Mouse (Mus musculus) hindbrain, embryonic 13.5 days (tissue): ENCODE results near the gene Senp8. TPM values are rescaled to one million over a fixed set of nuclear protein-coding genes. Genes with fewer than 3 reads are reported as not detected.
A peak's percentile ranks its signal among the peaks of the same experiment; 100 is the strongest.

Experiments
- ATAC-seq: fragments of 200-750 bp; cut with Nextera tagmentation; 2 replicates; pipeline ENCODE4 v1.8.0; 2017; ENCODE audit warnings: moderate TSS enrichment; ENCODE audit not compliant: low FRiP score
- H3K27ac ChIP-seq: fragments of 300-500 bp; sonication (generic); 2 replicates; pipeline ENCODE4 v1.5.1; 2015; ENCODE audit warnings: inconsistent platforms, mild to moderate bottlenecking, moderate library complexity
- H3K27me3 ChIP-seq: fragments of 300-500 bp; sonication (generic); 2 replicates; pipeline ENCODE4 v1.6.1; 2015; ENCODE audit warnings: mild to moderate bottlenecking, inconsistent platforms
- H3K36me3 ChIP-seq: fragments of 300-500 bp; sonication (generic); 2 replicates; pipeline ENCODE4 v1.6.1; 2015; ENCODE audit warnings: mild to moderate bottlenecking, inconsistent platforms
- H3K4me1 ChIP-seq: fragments of 300-500 bp; sonication (generic); replicated peaks from 2 replicates; pipeline ENCODE4 v1.6.1; 2015; ENCODE audit warnings: inconsistent platforms
- H3K4me2 ChIP-seq: fragments of 300-500 bp; sonication (generic); 2 replicates; pipeline ENCODE4 v1.6.1; 2015; ENCODE audit warnings: inconsistent platforms, mild to moderate bottlenecking, moderate library complexity
- H3K4me3 ChIP-seq: fragments of 300-500 bp; sonication (generic); 2 replicates; pipeline ENCODE4 v1.5.1; 2015; ENCODE audit warnings: mild to moderate bottlenecking, inconsistent platforms
- H3K9ac ChIP-seq: fragments of 300-500 bp; sonication (generic); 2 replicates; pipeline ENCODE4 v1.6.1; 2015; ENCODE audit warnings: mild to moderate bottlenecking, inconsistent platforms
- H3K9me3 ChIP-seq: fragments of 300-500 bp; sonication (generic); 2 replicates; pipeline ENCODE4 v1.6.1; 2016; ENCODE audit warnings: inconsistent platforms
- WGBS: fragments of 180-500 bp; shearing (Covaris S2); methylation state at CpG from one replicate; pipeline ENCODE4 v1.1.7; 2015; 5-methylcytosine and 5-hydroxymethylcytosine counted together
- polyA plus RNA-seq: library from polyadenylated mRNA; unstranded; fragments of >200 nt; fragmentation: Nextera tagmentation; extraction: Ambion mirVana; gene quantifications from 2 replicates; pipeline ENCODE4 v1.2.1, GENCODE M21; 2015

Gene Senp8
- polyA plus RNA-seq, 1 experiment from 2014 or later: 14.3 TPM

DNA sequence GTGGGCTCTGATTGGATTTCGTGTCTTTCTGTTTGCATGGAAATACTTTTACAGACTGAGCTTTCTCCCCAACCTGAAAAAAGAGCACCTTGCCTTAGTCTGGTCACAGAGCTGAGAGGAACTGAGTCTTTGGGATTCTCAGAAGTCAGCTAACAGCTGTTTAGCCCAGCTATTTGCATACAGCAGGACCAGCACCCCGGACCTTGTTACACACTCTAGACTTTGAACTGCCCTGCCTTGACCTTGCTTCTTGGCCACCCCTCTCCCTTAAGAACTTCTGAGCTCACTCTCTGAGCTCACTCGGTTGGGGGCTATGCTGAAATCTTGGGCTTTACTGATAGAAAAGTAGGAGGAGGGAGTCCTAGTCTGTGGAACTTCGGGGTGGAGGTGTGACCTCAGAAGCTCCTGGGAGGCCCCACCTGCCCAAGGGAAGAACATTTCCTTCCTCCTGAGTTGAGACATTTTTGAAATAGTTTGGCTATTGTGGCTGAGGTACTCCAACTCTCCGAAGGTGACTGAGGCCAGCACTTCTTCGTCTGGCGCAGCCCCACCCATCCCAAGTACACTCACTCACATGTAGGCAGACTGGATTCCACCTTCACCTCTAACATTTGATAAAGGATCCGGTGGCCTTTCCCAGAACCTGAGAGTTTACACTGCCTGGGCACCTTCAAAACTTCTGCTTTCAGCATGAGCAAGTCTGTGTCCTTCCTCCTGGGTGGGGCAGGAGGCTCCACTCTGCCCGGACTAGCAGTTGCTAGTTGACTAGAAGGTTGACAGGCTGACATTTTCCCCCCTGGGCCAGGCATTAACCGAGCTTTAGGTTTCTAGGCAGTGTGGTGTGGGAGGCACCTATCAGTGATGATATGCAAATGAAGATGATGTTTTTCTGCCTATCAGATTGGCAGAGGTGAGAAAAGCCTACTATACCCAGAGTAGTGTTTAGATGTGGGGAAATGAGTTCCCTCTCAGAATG lies 43.4 kb downstream of the Senp8 start:
- H3K27me3 ChIP-seq: no peaks in the 10 kb centered on the region
- no peak overlapping the region for H3K27ac ChIP-seq
- WGBS: 72% methylated on average over 10 of the region's 10 CpGs
- H3K4me3 ChIP-seq: no peak overlapping the region
- H3K36me3 ChIP-seq: no peaks in the 10 kb centered on the region
- H3K4me1 ChIP-seq: no peaks in the 10 kb centered on the region
- no peak overlapping the region for H3K9ac ChIP-seq
- ATAC-seq: no peak
- no peaks in the 10 kb centered on the region for H3K9me3 ChIP-seq
- H3K4me2 ChIP-seq: no peak overlapping the region

DNA sequence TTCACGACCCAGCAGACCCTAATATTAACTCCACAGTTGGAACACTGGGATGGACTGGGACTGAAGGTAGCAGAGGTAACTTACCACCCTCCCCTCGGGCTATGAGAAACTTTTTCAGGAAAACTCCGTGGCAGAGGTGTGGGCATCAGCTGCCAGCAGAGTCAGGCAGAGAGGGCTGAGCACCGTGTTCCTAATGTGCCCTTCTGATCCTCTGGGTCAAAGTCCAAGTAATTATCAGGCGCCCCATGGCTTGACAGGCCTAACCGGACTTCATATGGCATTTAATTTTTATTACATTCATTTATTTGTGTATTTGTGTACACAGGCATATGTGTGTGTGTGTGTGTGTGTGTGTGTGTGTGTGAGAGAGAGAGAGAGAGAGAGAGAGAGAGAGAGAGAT lies 47.4 kb downstream of the Senp8 start:
- Histone ChIP-seq H3K4me1 (no peaks in the 10 kb centered on the region), H3K9me3 (no peaks in the 10 kb centered on the region), H3K27me3 (no peaks in the 10 kb centered on the region), H3K4me3 (no peak overlapping the region), H3K4me2 (no peak overlapping the region), H3K36me3 (no peaks in the 10 kb centered on the region), H3K27ac (no peak overlapping the region), H3K9ac (no peak overlapping the region)
- 77% methylated on average over 6 of the region's 6 CpGs for WGBS
- ATAC-seq: no peak

DNA sequence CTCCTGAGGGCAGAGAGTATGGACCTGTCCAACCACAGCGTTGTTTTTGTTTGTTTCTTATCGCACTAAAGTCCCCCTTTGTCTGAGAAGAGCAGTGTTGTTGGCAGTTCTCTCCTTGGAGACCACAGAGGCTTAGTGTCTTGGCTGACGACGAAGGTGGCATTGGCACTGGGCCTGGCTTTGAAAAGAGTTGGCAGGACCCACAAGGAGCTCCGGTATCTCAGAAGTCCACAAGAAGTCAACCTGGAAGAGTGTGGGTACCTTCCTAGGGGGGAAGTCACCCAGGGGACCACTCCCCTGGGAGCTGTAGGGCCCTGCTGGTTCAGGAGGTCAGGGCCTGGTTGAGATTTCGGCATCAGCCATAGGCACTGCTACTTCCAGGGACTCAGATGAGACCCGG lies 49.4 kb downstream of the Senp8 start:
- no peak for ATAC-seq
- Histone ChIP-seq H3K4me1 (no peaks in the 10 kb centered on the region), H3K36me3 (no peaks in the 10 kb centered on the region), H3K9ac (no peak overlapping the region), H3K4me2 (no peak overlapping the region), H3K4me3 (no peak overlapping the region), H3K27me3 (no peaks in the 10 kb centered on the region), H3K27ac (no peak overlapping the region), H3K9me3 (no peaks in the 10 kb centered on the region)
- 78% methylated on average over 7 of the region's 7 CpGs for WGBS

DNA sequence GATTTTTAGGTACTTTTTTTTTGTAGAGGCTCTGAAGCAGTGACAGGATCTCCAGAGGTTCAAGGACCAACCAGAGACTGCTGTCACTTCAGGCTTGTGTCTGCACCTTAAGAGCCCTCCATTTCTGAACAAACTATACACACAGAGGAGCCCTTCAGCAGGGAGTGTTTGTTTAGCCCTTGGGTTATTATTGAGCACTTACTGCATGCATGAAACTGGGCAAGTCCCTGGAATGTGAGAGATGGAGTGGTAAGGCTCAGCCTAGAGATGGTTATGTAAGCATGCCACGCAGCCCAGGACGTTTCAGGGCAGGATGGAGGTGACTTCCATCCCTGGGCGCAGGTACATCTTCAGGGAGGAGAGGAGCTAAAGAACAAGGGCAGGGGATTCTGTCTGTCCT lies 54.1 kb downstream of the Senp8 start:
- no peaks in the 10 kb centered on the region for H3K27me3 ChIP-seq
- H3K4me1 ChIP-seq: peaks cover 14% of the 10 kb centered on the region
- no peak overlapping the region for H3K4me2 ChIP-seq
- no peak overlapping the region for H3K9ac ChIP-seq
- no peaks in the 10 kb centered on the region for H3K36me3 ChIP-seq
- WGBS: 86% methylated on average over 3 of the region's 3 CpGs
- no peak for ATAC-seq
- H3K27ac ChIP-seq: no peak overlapping the region
- no peak overlapping the region for H3K4me3 ChIP-seq
- H3K9me3 ChIP-seq: no peaks in the 10 kb centered on the region

DNA sequence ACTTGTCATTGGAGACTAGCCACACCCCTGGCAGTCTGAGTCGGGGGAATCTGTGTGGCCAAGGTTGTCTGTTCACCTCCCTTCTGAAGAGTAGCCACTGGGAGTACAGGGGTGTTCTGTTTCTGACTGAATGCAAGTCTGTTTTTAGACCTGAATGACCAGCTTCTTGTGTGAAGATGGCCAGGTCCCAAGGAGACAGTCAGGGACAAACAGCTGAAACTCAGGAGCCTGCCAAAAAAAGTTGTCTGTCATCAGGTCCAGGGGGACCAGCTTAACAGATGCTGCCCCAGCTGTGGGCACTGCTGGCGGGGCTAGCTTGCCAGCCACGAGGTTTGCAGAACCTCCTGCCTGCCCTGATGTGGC lies 55.1 kb downstream of the Senp8 start:
- ATAC-seq: no peak
- Histone ChIP-seq H3K4me2 (no peak overlapping the region), H3K27ac (no peak overlapping the region), H3K4me1 (peaks cover 15% of the 10 kb centered on the region), H3K9ac (no peak overlapping the region), H3K36me3 (no peaks in the 10 kb centered on the region), H3K4me3 (no peak overlapping the region), H3K9me3 (no peaks in the 10 kb centered on the region), H3K27me3 (no peaks in the 10 kb centered on the region)
- 45% methylated on average over 3 of the region's 3 CpGs for WGBS

DNA sequence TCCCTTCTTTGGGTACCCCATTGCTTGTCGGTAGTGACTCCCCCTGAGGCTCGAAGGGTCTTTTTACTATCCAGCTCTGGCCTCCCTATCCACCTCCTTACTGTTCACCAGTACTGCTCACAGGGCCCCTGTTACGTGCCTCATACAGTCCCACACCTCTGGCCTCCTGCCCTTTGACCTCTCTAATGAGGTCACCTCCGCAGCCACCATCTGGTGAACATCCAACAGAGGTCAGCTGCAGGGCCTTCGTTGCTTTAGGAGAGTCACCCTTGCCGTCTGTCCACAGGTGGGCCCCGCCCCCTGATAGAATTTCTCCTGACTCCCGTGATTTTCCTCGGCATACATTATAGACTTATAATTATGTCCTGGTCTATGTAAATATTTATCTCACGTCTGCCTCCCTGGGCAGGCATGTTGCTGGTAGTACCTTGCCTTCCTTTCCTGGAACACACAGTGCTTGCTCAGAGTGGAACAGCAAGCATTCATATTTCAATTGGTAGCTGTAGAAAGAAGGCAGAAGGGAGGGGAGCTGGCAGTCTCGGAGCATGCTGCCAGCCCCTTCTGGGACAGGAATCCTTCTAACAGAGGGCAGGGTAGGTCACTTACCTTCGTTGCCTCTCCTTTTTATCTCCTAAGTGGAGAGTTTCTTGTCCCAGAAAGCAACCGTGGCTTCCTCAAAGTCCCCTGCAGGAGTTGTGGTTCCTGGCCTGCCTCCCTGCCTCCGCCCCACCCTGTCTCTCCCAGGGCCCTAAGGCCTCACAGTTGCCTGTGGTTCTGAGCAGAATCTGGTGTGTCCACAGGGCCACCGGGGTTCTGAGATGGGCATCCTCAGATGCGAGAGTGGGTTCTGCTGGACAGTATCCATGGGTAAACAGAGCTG lies 55.7 kb downstream of the Senp8 start:
- 58% methylated on average over 16 of the region's 16 CpGs for WGBS
- no peak overlapping the region for H3K4me2 ChIP-seq
- no peak overlapping the region for H3K9ac ChIP-seq
- H3K4me1 ChIP-seq: peaks cover 15% of the 10 kb centered on the region
- no peak overlapping the region for H3K27ac ChIP-seq
- no peaks in the 10 kb centered on the region for H3K9me3 ChIP-seq
- H3K36me3 ChIP-seq: no peaks in the 10 kb centered on the region
- H3K4me3 ChIP-seq: no peak overlapping the region
- no peaks in the 10 kb centered on the region for H3K27me3 ChIP-seq
- no peak for ATAC-seq

DNA sequence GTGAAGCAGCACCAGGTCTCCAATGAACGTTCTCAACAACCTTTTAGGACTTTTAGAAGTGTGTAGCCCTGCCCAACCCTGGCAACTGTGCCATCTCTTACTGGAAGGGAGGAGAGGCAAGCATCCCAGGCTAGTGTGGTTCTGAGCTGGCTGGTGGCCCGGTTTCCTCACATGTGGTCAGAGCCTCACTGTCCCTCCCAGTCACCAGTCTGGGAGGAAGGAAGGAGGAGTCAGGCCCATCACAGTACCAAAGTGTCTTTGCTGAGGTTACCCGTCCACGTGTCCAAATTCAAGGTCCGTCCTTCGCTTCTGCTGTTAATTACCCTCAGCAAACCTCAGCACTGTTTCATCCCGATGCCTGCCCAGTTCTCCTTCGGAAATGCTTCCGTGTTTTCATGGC lies 58.4 kb downstream of the Senp8 start:
- H3K27me3 ChIP-seq: no peaks in the 10 kb centered on the region
- peak overlapping the region; percentile 53; the same call in 1 of the 2 replicates for H3K9ac ChIP-seq

DNA sequence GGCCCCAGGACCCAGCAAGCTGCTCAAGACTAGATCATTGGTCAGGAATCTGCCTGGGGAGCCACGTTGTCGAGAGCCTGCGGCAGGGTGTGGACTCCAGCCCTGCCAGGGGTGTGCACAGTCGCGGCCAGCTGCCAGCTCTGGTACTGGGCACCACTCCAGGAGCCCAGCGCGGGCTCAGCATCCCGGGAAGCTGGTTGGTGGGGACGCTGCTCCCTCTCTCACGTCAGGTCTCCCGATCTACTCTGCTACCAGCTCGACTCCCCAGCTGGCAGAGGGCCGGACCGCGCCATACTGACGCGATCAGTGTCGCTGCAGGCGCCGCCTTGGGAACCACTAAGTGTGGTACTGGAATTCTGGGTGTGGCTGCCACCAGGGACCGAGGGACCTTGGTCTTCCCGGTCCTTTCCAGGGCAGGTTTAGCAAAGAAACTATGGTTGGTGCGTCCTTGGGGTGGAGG lies 58.8 kb downstream of the Senp8 start:
- Histone ChIP-seq H3K27me3 (no peaks in the 10 kb centered on the region), H3K4me2 (peak overlapping the region; percentile 57), H3K9me3 (no peaks in the 10 kb centered on the region), H3K4me1 (peaks cover 15% of the 10 kb centered on the region), H3K4me3 (peak overlapping the region; percentile 35), H3K36me3 (no peaks in the 10 kb centered on the region), H3K27ac (no peak overlapping the region), H3K9ac (peak overlapping the region; percentile 53)
- 5% methylated on average over 23 of the region's 23 CpGs for WGBS
- ATAC-seq: peak; percentile 86

More for the DNA sequence above, 58.4 kb downstream of the Senp8 start:
- Histone ChIP-seq H3K4me3 (peak overlapping the region; percentile 35), H3K4me2 (peak overlapping the region; percentile 57), H3K4me1 (peaks cover 15% of the 10 kb centered on the region), H3K9me3 (no peaks in the 10 kb centered on the region), H3K36me3 (no peaks in the 10 kb centered on the region), H3K27ac (no peak overlapping the region)
- WGBS: 35% methylated on average over 9 of the region's 9 CpGs
- peak; percentile 82 for ATAC-seq

DNA sequence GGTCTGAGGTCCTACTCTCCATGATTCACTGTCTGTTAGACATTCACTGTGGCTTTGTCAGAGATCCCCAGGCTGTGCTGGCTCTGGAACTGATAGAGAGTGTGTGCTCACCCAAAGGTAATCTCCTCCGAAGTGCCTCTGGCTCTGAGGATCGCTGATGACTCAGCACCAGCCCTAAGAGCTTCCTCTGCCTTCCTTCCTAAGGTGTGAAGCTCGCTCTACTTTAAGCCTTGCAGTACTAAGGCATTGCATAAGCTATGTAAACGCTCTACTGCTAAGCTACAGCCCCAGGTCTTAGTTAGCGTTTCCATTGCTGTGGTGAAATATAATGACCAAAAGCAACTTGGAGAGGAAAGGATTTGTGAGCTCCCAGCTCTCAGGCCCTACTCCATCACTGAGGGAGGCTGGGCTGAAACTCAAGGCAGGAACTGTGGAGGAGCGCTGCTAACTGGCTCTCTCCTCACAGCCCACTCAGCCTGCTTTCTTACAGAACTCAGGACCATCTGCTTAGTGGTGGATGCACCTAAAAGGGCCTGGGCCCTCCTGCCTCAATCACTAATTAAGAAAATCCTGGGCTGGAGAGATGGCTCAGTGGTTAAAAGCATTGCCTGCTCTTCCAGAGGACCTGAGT lies 63.0 kb downstream of the Senp8 start:
- H3K27me3 ChIP-seq: no peaks in the 10 kb centered on the region
- no peak overlapping the region for H3K4me3 ChIP-seq
- H3K4me2 ChIP-seq: no peak overlapping the region
- no peak for ATAC-seq
- H3K9me3 ChIP-seq: no peaks in the 10 kb centered on the region
- WGBS: 47% methylated on average over 6 of the region's 6 CpGs
- no peak overlapping the region for H3K9ac ChIP-seq
- H3K36me3 ChIP-seq: no peaks in the 10 kb centered on the region
- no peak overlapping the region for H3K27ac ChIP-seq
- H3K4me1 ChIP-seq: peaks cover 12% of the 10 kb centered on the region

Other genes with a start within 250 kb of the Senp8 start
- 59.1 and 60.8 TPM in 2 replicates for gene Hexa, start 211.2 kb downstream of the Senp8 start, polyA plus RNA-seq
- gene Tmem202, start 210.9 kb downstream of the Senp8 start, polyA plus RNA-seq: 0.71 and 0.96 TPM in 2 replicates
- gene Celf6, start 172.8 kb downstream of the Senp8 start, polyA plus RNA-seq: 35.4 and 39.3 TPM in 2 replicates
- gene Parp6, start 133.4 kb downstream of the Senp8 start, polyA plus RNA-seq: 185 and 191 TPM in 2 replicates
- gene Pkm, start 94.3 kb downstream of the Senp8 start, polyA plus RNA-seq: 1,130 and 1,207 TPM in 2 replicates
- 2.2 and 2.6 TPM in 2 replicates for gene Gramd2, start 70.6 kb downstream of the Senp8 start, polyA plus RNA-seq
- gene Myo9a, start 186 bp upstream of the Senp8 start, polyA plus RNA-seq: 24.3 and 24.7 TPM in 2 replicates
- not detected in 2 replicates for gene Nr2e3, start 209.9 kb upstream of the Senp8 start, polyA plus RNA-seq